Mouse (Mus musculus): Measurements from ENCODE around the gene Megf11. TPM values are rescaled to one million over a fixed set of nuclear protein-coding genes. Genes with fewer than 3 reads are reported as not detected.

The Megf11 gene
- total RNA-seq, 1 experiment from 2014 or later = 0.29 TPM

GRCm38 (mm10) chr9:64576143-64576878 lies 190.9 kb downstream of the Megf11 start:
- no peak for ATAC-seq (replicated peaks; ENCODE audit: insufficient number of reproducible peaks, low FRiP score, low TSS enrichment, poor library complexity, severe bottlenecking)

- ATAC-seq (replicated peaks; ENCODE audit: insufficient number of reproducible peaks, low FRiP score, low TSS enrichment, poor library complexity, severe bottlenecking) = no peak
Observed at GRCm38 (mm10) chr9:64577156-64577555, 191.7 kb downstream of the Megf11 start.

- ATAC-seq (replicated peaks; ENCODE audit: insufficient number of reproducible peaks, low FRiP score, low TSS enrichment, poor library complexity, severe bottlenecking) = no peak
Observed at GRCm38 (mm10) chr9:64578014-64578413, 192.6 kb downstream of the Megf11 start.

GRCm38 (mm10) chr9:64579306-64579705 lies 193.9 kb downstream of the Megf11 start:
- no peak for ATAC-seq (replicated peaks; ENCODE audit: insufficient number of reproducible peaks, low FRiP score, low TSS enrichment, poor library complexity, severe bottlenecking)

GRCm38 (mm10) chr9:64586292-64586691 lies 200.9 kb downstream of the Megf11 start:
- no peak for ATAC-seq (replicated peaks; ENCODE audit: insufficient number of reproducible peaks, low FRiP score, low TSS enrichment, poor library complexity, severe bottlenecking)

- ATAC-seq (replicated peaks; ENCODE audit: insufficient number of reproducible peaks, low FRiP score, low TSS enrichment, poor library complexity, severe bottlenecking) = no peak
Observed at GRCm38 (mm10) chr9:64587991-64588390, 202.6 kb downstream of the Megf11 start.

GRCm38 (mm10) chr9:64590634-64591041 lies 205.2 kb downstream of the Megf11 start:
- no peak for ATAC-seq (replicated peaks; ENCODE audit: insufficient number of reproducible peaks, low FRiP score, low TSS enrichment, poor library complexity, severe bottlenecking)

- no peak for ATAC-seq (replicated peaks; ENCODE audit: insufficient number of reproducible peaks, low FRiP score, low TSS enrichment, poor library complexity, severe bottlenecking)
Observed at GRCm38 (mm10) chr9:64591436-64591835, 206.0 kb downstream of the Megf11 start.

- no peak for ATAC-seq (replicated peaks; ENCODE audit: insufficient number of reproducible peaks, low FRiP score, low TSS enrichment, poor library complexity, severe bottlenecking)
Observed at GRCm38 (mm10) chr9:64594442-64594841, 209.0 kb downstream of the Megf11 start.

- no peak for ATAC-seq (replicated peaks; ENCODE audit: insufficient number of reproducible peaks, low FRiP score, low TSS enrichment, poor library complexity, severe bottlenecking)
Observed at GRCm38 (mm10) chr9:64598427-64598826, 213.0 kb downstream of the Megf11 start.

- no peak for ATAC-seq (replicated peaks; ENCODE audit: insufficient number of reproducible peaks, low FRiP score, low TSS enrichment, poor library complexity, severe bottlenecking)
Observed at GRCm38 (mm10) chr9:64600731-64601130, 215.3 kb downstream of the Megf11 start.

GRCm38 (mm10) chr9:64602895-64603294 lies 217.5 kb downstream of the Megf11 start:
- no peak for ATAC-seq (replicated peaks; ENCODE audit: insufficient number of reproducible peaks, low FRiP score, low TSS enrichment, poor library complexity, severe bottlenecking)

- ATAC-seq (replicated peaks; ENCODE audit: insufficient number of reproducible peaks, low FRiP score, low TSS enrichment, poor library complexity, severe bottlenecking) = no peak
Observed at GRCm38 (mm10) chr9:64604217-64604711, 218.8 kb downstream of the Megf11 start.

- ATAC-seq (replicated peaks; ENCODE audit: insufficient number of reproducible peaks, low FRiP score, low TSS enrichment, poor library complexity, severe bottlenecking) = no peak
Observed at GRCm38 (mm10) chr9:64605077-64605714, 219.8 kb downstream of the Megf11 start.

GRCm38 (mm10) chr9:64605735-64606349 lies 220.4 kb downstream of the Megf11 start:
- no peak for ATAC-seq (replicated peaks; ENCODE audit: insufficient number of reproducible peaks, low FRiP score, low TSS enrichment, poor library complexity, severe bottlenecking)

- ATAC-seq (replicated peaks; ENCODE audit: insufficient number of reproducible peaks, low FRiP score, low TSS enrichment, poor library complexity, severe bottlenecking) = no peak
Observed at GRCm38 (mm10) chr9:64607049-64607448, 221.6 kb downstream of the Megf11 start.

GRCm38 (mm10) chr9:64609546-64609945 lies 224.1 kb downstream of the Megf11 start:
- ATAC-seq (replicated peaks; ENCODE audit: insufficient number of reproducible peaks, low FRiP score, low TSS enrichment, poor library complexity, severe bottlenecking) = no peak

GRCm38 (mm10) chr9:64612121-64612983 lies 226.9 kb downstream of the Megf11 start:
- ATAC-seq (replicated peaks; ENCODE audit: insufficient number of reproducible peaks, low FRiP score, low TSS enrichment, poor library complexity, severe bottlenecking) = no peak

All from monocyte, adult 5-6 weeks (primary cell).